Mouse (Mus musculus) heart, embryonic 15.5 days (tissue): Measurements from ENCODE around the gene Slf2. TPM values are rescaled to one million over a fixed set of nuclear protein-coding genes. Genes with fewer than 3 reads are reported as not detected.

Experiments used
- ATAC-seq: fragments of 200-750 bp; cut with Nextera tagmentation; replicated peaks from 2 replicates; pipeline ENCODE4 v1.8.0; 2017; ENCODE audit warnings: low read depth, moderate TSS enrichment; ENCODE audit not compliant: insufficient number of reproducible peaks, insufficient read depth, low FRiP score
- H3K27ac ChIP-seq: fragments of 300-500 bp; sonication (generic); 2 replicates; pipeline ENCODE4 v1.5.1; 2015; ENCODE audit warnings: mild to moderate bottlenecking, inconsistent platforms
- H3K27me3 ChIP-seq: fragments of 300-500 bp; sonication (generic); 2 replicates; pipeline ENCODE4 v1.6.1; 2015; ENCODE audit warnings: inconsistent platforms
- H3K36me3 ChIP-seq: fragments of 300-500 bp; sonication (generic); 2 replicates; pipeline ENCODE4 v1.6.1; 2015; ENCODE audit warnings: mild to moderate bottlenecking, inconsistent platforms
- H3K4me1 ChIP-seq: fragments of 300-500 bp; sonication (generic); replicated peaks from 2 replicates; pipeline ENCODE4 v1.6.1; 2015; ENCODE audit warnings: inconsistent platforms
- H3K4me2 ChIP-seq: fragments of 300-500 bp; sonication (generic); 2 replicates; pipeline ENCODE4 v1.6.1; 2015; ENCODE audit warnings: inconsistent platforms, mild to moderate bottlenecking, moderate library complexity
- H3K4me3 ChIP-seq: fragments of 300-500 bp; sonication (generic); 2 replicates; pipeline ENCODE4 v1.5.1; 2015; ENCODE audit warnings: mild to moderate bottlenecking, inconsistent platforms
- H3K9ac ChIP-seq: fragments of 300-500 bp; sonication (generic); 2 replicates; pipeline ENCODE4 v1.6.1; 2015; ENCODE audit warnings: mild to moderate bottlenecking, inconsistent platforms
- H3K9me3 ChIP-seq: fragments of 300-500 bp; sonication (generic); replicated peaks from 2 replicates; pipeline ENCODE4 v1.6.1; 2016; ENCODE audit warnings: inconsistent platforms
- WGBS: fragments of 180-500 bp; shearing (Covaris S2); methylation state at CpG from one replicate; pipeline ENCODE4 v1.1.7; 2015; ENCODE audit warnings: mixed read lengths; 5-methylcytosine and 5-hydroxymethylcytosine counted together
- polyA plus RNA-seq: library from polyadenylated mRNA; unstranded; fragments of >200 nt; fragmentation: Nextera tagmentation; extraction: Ambion mirVana; gene quantifications from 2 replicates; pipeline ENCODE4 v1.2.1, GENCODE M21; 2015

The Slf2 gene
- polyA plus RNA-seq, 1 experiment from 2014 or later, result 28.1 TPM

- H3K9me3 ChIP-seq, result no peaks in the 10 kb centered on the region
- no peak for ATAC-seq
Observed at GRCm38 (mm10) chr19:44999647-45000046, 68.7 kb downstream of the Slf2 start.

GRCm38 (mm10) chr19:45002301-45002700 is 71.3 kb downstream of the Slf2 start:
- WGBS, result 61% methylated on average over 3 of the region's 3 CpGs
- H3K36me3 ChIP-seq, result peaks cover 13% of the 10 kb centered on the region; the same call in 1 of the 2 replicates
- no peak overlapping the region for H3K4me2 ChIP-seq

More at GRCm38 (mm10) chr19:44999647-45000046, 68.7 kb downstream of the Slf2 start:
- Histone ChIP-seq H3K9ac (no peak overlapping the region), H3K4me3 (no peak overlapping the region), H3K27ac (no peak overlapping the region), H3K36me3 (peaks cover 12% of the 10 kb centered on the region; the same call in 1 of the 2 replicates), H3K4me1 (peaks cover 5% of the 10 kb centered on the region), H3K27me3 (no peaks in the 10 kb centered on the region), H3K4me2 (no peak overlapping the region)
- 80% methylated on average over 8 of the region's 8 CpGs for WGBS

GRCm38 (mm10) chr19:45003740-45004516 is 73.0 kb downstream of the Slf2 start:
- Histone ChIP-seq H3K9ac (no peak overlapping the region), H3K4me2 (no peak overlapping the region), H3K4me1 (peaks cover 31% of the 10 kb centered on the region), H3K9me3 (no peaks in the 10 kb centered on the region), H3K27ac (no peak overlapping the region), H3K27me3 (no peaks in the 10 kb centered on the region), H3K4me3 (no peak overlapping the region), H3K36me3 (peaks cover 13% of the 10 kb centered on the region; the same call in 1 of the 2 replicates)
- WGBS, result 86% methylated on average over 7 of the region's 7 CpGs
- no peak for ATAC-seq

More at GRCm38 (mm10) chr19:45002301-45002700, 71.3 kb downstream of the Slf2 start:
- no peak overlapping the region for H3K4me3 ChIP-seq
- no peak overlapping the region for H3K9ac ChIP-seq
- H3K27ac ChIP-seq, result no peak overlapping the region
- H3K9me3 ChIP-seq, result no peaks in the 10 kb centered on the region
- H3K27me3 ChIP-seq, result no peaks in the 10 kb centered on the region
- H3K4me1 ChIP-seq, result peaks cover 21% of the 10 kb centered on the region
- no peak for ATAC-seq

DNA sequence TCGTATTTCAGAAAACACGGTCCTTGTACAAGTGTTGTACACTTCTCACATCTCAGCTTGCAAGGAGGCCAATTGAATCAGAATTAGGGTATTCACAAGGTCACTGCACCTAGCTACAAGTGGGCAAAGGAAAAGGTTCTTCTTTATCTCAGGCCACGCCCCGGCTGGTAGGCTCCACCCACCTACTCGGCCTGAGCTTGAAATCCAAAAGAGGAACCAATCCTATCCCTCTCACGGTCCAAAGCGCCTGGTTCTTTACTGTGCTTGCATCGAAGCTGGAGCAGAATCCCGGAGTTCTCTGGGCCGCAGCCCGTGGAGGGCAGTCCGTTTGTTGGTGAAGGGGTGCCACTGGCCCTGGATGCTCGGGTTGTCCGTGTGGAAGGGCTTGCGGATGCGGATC is 74.5 kb downstream of the Slf2 start, which contains the start of gene Twnk:
Gene Twnk, plus strand, starts transcription at position 220 of the 400 bp plus-strand sequence.
- ATAC-seq, result 0 out of 2 replicates have a peak, but pooled peaks have one; percentile 0
- 9% methylated on average over 16 of the region's 16 CpGs for WGBS
- Histone ChIP-seq H3K9ac (peak within 1 kb of the TSS; percentile 85), H3K4me3 (peak within 1 kb of the TSS; percentile 97), H3K4me2 (peak within 1 kb of the TSS; percentile 88), H3K27ac (peak within 1 kb of the TSS; percentile 87), H3K27me3 (no peaks in the 10 kb centered on the region), H3K36me3 (peaks cover 21% of the 10 kb centered on the region), H3K4me1 (peaks cover 34% of the 10 kb centered on the region), H3K9me3 (no peaks in the 10 kb centered on the region)

GRCm38 (mm10) chr19:45005957-45006712 is 75.2 kb downstream of the Slf2 start, which contains the start of gene Mrpl43:
TSS of gene Mrpl43 (minus strand) at chr19:45006442.
- H3K4me3 ChIP-seq, result peak within 1 kb of the TSS; percentile 97
- H3K36me3 ChIP-seq, result peaks cover 28% of the 10 kb centered on the region
- peak within 1 kb of the TSS; percentile 88 for H3K4me2 ChIP-seq
- ATAC-seq, result peak; percentile 92
- H3K9ac ChIP-seq, result peak within 1 kb of the TSS; percentile 85
- H3K9me3 ChIP-seq, result no peaks in the 10 kb centered on the region
- H3K4me1 ChIP-seq, result peaks cover 34% of the 10 kb centered on the region
- H3K27me3 ChIP-seq, result no peaks in the 10 kb centered on the region
- peak within 1 kb of the TSS; percentile 87 for H3K27ac ChIP-seq
- under 1% methylated on average over 82 of the region's 82 CpGs for WGBS

- Histone ChIP-seq H3K4me2 (peak overlapping the region; percentile 88), H3K4me3 (peak overlapping the region; percentile 97), H3K27me3 (no peaks in the 10 kb centered on the region), H3K27ac (peak overlapping the region; percentile 87), H3K36me3 (peaks cover 37% of the 10 kb centered on the region), H3K9ac (peak overlapping the region; percentile 85), H3K4me1 (peaks cover 34% of the 10 kb centered on the region), H3K9me3 (no peaks in the 10 kb centered on the region)
- ATAC-seq, result no peak
- WGBS, result 36% methylated on average over 17 of the region's 17 CpGs
Observed at GRCm38 (mm10) chr19:45007021-45007420, 76.1 kb downstream of the Slf2 start.

DNA sequence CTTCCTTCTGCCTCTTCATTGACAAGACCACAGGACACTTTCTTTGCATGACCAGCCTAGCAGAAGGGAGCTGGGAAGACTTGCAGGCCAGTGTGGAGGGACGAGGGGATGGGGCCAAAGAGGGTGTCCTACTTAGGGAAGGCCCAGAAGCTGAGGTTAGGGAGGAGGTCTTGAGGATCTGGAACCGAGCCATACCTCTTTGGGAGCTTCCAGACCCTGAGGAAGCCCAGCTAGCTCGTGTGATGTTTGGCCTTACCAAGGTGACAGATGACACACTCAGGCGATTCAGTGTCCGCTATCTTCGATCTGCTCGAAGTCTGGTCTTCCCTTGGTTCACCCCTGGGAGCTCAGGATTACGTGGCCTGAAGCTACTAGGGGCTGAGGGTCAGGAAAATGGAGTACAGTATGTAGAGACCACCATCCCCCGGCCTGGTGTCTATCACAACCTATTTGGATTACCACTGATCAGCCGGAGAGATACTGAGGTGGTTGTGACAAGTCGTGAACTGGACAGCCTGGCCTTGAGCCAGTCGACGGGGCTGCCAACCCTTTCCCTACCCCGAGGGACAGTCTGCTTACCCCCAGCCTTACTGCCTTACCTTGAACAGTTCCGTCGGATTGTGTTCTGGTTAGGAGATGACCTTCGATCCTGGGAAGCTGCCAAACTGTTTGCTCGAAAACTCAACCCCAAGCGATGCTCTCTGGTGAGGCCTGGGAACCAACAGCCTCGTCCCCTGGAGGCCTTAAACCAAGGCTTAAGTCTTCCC is 76.7 kb downstream of the Slf2 start:
- H3K27me3 ChIP-seq, result no peaks in the 10 kb centered on the region
- peaks cover 42% of the 10 kb centered on the region for H3K36me3 ChIP-seq
- peak overlapping the region; percentile 87 for H3K27ac ChIP-seq
- H3K4me2 ChIP-seq, result peak overlapping the region; percentile 88
- no peaks in the 10 kb centered on the region for H3K9me3 ChIP-seq
- WGBS, result 77% methylated on average over 20 of the region's 20 CpGs
- peaks cover 34% of the 10 kb centered on the region for H3K4me1 ChIP-seq
- H3K9ac ChIP-seq, result peak overlapping the region; percentile 85
- no peak for ATAC-seq
- peak overlapping the region; percentile 97 for H3K4me3 ChIP-seq

GRCm38 (mm10) chr19:45010646-45011045 is 79.7 kb downstream of the Slf2 start:
- Histone ChIP-seq H3K9me3 (no peaks in the 10 kb centered on the region), H3K9ac (no peak overlapping the region), H3K4me2 (no peak overlapping the region), H3K4me3 (no peak overlapping the region), H3K27ac (no peak overlapping the region), H3K27me3 (no peaks in the 10 kb centered on the region), H3K4me1 (peaks cover 40% of the 10 kb centered on the region), H3K36me3 (peaks cover 30% of the 10 kb centered on the region)
- WGBS, result 72% methylated on average over 4 of the region's 4 CpGs
- ATAC-seq, result no peak

DNA sequence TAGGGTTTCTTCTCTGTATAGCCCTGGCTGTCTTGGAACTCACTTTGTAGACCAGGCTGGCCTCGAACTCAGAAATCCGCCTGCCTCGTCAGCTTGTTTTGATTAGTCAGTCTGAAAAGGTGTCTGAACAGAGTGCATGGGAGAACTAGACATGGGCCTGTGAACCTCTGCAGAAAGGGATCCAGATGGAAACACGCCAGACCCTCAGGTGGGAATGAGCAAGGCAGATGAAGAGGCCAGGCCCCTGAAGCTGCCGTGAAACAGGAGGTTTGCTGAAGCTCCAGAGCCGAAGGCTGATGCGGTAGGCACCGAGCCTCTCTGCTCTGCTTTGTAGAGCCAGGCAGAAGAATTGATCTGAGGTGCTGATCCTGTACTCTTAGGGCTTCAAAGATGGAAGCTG is 81.3 kb downstream of the Slf2 start:
- H3K9me3 ChIP-seq, result no peaks in the 10 kb centered on the region
- WGBS, result 80% methylated on average over 8 of the region's 8 CpGs
- H3K36me3 ChIP-seq, result peaks cover 30% of the 10 kb centered on the region
- no peak overlapping the region for H3K4me3 ChIP-seq
- H3K27me3 ChIP-seq, result no peaks in the 10 kb centered on the region
- no peak overlapping the region for H3K9ac ChIP-seq
- H3K27ac ChIP-seq, result no peak overlapping the region
- ATAC-seq, result no peak
- peaks cover 37% of the 10 kb centered on the region for H3K4me1 ChIP-seq
- no peak overlapping the region for H3K4me2 ChIP-seq

GRCm38 (mm10) chr19:45012636-45013035 is 81.7 kb downstream of the Slf2 start:
- no peak overlapping the region for H3K4me3 ChIP-seq
- H3K4me1 ChIP-seq, result peaks cover 35% of the 10 kb centered on the region
- 0 out of 2 replicates have a peak overlapping the region, but pooled peaks have one; percentile 99 for H3K27ac ChIP-seq
- no peak for ATAC-seq
- H3K27me3 ChIP-seq, result no peaks in the 10 kb centered on the region
- peaks cover 30% of the 10 kb centered on the region for H3K36me3 ChIP-seq
- H3K9ac ChIP-seq, result no peak overlapping the region
- WGBS, result 36% methylated on average over 6 of the region's 6 CpGs
- no peak overlapping the region for H3K4me2 ChIP-seq
- H3K9me3 ChIP-seq, result no peaks in the 10 kb centered on the region
